Mouse (Mus musculus): Measurements from ENCODE around the gene Hbb-bt.

DNA sequence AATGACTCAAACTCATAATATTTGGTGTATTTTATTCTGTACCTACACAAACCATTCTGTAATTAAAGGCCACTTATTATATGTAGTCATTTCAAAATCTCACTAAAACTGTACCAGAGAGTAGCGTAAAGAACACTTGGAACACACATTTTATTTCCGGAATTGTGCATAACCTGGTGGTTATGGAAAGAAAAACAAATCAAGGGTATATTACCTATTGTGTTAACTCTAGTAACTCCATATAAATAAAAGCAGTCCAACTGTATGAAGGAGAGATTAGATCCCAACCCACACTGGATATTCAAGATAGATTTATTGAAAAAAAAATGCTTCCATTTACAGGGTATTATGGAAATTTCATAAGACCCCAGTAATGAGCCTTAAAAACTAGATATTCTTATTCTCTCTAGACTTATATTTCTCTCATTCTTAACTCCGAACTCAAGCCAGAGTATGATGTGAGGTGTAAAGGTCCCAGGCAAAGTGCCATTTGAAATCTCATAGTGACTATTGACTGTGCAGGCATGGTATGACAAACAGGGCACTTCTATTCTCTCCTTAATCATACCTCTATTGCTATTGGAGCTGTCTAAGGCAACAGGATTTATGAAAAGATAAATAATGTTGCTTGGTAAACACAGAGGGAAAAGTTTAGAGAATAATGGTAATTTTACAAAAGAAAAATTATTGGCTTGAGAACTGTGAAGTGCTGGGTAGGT, 11.9 kb upstream of the Hbb-bt start:
- no peak for TF ChIP-seq CTCF (IDR thresholded peaks at IDR 0.05; ENCODE audit: borderline replicate concordance, control insufficient read depth, extremely low read depth, insufficient read depth, low read length, poor library complexity)
- TF ChIP-seq POLR2A (IDR thresholded peaks at IDR 0.05; ENCODE audit: control insufficient read depth, extremely low read depth, insufficient read depth, low read length, poor library complexity) = no peak
